In the genomic region with DNA sequence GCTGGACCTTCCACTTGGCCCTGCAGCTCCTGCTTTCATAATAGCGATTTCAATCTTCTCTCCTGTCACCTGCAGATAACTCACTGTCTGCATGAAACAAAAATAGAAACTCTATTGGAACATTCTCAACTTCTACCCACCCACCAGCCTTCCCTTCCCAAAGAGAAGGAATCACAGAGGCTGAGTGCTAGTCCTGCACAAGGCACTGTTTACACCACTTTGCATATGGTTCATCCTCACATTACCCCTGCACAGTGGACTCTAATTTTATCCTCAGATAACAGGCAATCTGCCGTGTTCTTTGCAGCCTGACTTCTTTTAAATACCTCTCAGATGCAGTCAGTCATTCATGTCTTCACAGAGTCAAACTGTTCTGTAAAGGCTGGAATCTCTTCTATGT, we compare ENCODE assay signal across 7 mouse cellular contexts.
"Had no signal": no experiment of that assay in that cellular context is flagged by ENCODE, and none has a peak within 500 bp of the region (broad histone marks: within the 10 kb centered on the region; RNA-seq: fewer than 3 reads in every experiment).

No protein-coding gene starts in this region.

- DNase-seq: liver, postnatal 0 days; lung, adult 2 months; lung, postnatal 14 days; lung, postnatal 36 days; thymus, adult 18-20 months; thymus, postnatal 14 days; thymus, postnatal 36 days had no signal
